In the genomic region with DNA sequence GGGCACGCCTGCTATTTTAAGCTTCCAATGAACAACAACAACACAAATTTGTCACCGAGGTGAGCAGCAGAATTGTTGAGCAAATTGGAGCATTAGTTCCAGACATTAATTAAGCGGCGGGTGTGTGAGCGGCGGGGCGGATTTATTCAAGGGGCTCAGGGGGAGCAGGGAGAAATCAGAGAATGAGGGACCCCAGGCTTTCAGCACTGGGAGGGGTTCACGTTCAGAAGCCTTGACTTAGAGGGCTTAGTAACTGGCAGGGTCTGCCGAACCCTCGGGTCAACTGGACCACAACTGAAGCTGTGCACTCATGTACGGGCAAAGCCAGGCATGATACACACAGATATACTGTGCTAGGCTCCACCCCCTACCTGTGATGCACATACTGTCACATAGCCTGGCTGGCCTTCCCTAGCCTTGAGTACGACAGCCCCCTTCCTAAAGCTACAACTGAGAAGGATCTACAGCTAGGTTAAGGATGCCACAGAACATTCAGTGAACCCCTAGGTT, we compare ENCODE assay signal across 8 mouse cellular contexts. TPM values are rescaled to one million over a fixed set of nuclear protein-coding genes. Genes with fewer than 3 reads are reported as not detected.
DNase-seq lines count a peak whose midpoint lies in the region; ATAC-seq and TF ChIP-seq lines count a peak whose summit lies in the region.

No protein-coding gene starts in this region.

- 12% methylated on average over 12 of the region's 12 CpGs for WGBS in cerebellum, adult 2 months
- WGBS in lung, embryonic 14.5 days: 36% methylated on average over 12 of the region's 12 CpGs
- 9% methylated on average over 12 of the region's 12 CpGs for WGBS in forebrain, embryonic 14.5 days
- 20% methylated on average over 12 of the region's 12 CpGs for WGBS in midbrain, embryonic 14.5 days

- no peak for TF ChIP-seq CTCF in cerebellum, adult 2 months (IDR thresholded peaks at IDR 0.05; ENCODE audit: borderline replicate concordance, insufficient read depth, low read depth, low read length)
- no peak for TF ChIP-seq CTCF in lung, embryonic 14.5 days (IDR thresholded peaks at IDR 0.05; ENCODE audit: low read depth)

- H3K4me2 ChIP-seq in lung, embryonic 14.5 days: peak overlapping the region; percentile 69
- peak overlapping the region; percentile 54; the same call in 1 of the 2 replicates for H3K4me2 ChIP-seq in forebrain, embryonic 14.5 days (ENCODE audit: low read length)
- peak overlapping the region; percentile 37 for H3K4me2 ChIP-seq in midbrain, embryonic 14.5 days (ENCODE audit: low read length)

- no peaks in the 10 kb centered on the region for H3K27me3 ChIP-seq in cerebellum, adult 2 months (ENCODE audit: control insufficient read depth, insufficient read depth, low read length)
- H3K27me3 ChIP-seq in lung, embryonic 14.5 days (ENCODE audit: insufficient read depth, low read length): peaks cover 63% of the 10 kb centered on the region
- peaks cover 48% of the 10 kb centered on the region for H3K27me3 ChIP-seq in forebrain, embryonic 14.5 days (replicated peaks; ENCODE audit: control insufficient read depth, insufficient read depth, low read length)
- H3K27me3 ChIP-seq in midbrain, embryonic 14.5 days (ENCODE audit: control insufficient read depth, insufficient read depth, low read length): peaks cover 52% of the 10 kb centered on the region

- no peaks in the 10 kb centered on the region for H3K9me3 ChIP-seq in lung, embryonic 14.5 days (ENCODE audit: low read depth, low read length)
- H3K9me3 ChIP-seq in forebrain, embryonic 14.5 days (replicated peaks; ENCODE audit: control insufficient read depth, low read length): no peaks in the 10 kb centered on the region
- no peaks in the 10 kb centered on the region for H3K9me3 ChIP-seq in midbrain, embryonic 14.5 days (ENCODE audit: control insufficient read depth, low read length)

- no peak overlapping the region for H3K9ac ChIP-seq in lung, embryonic 14.5 days
- H3K9ac ChIP-seq in forebrain, embryonic 14.5 days (ENCODE audit: low read length): peak overlapping the region; percentile 29; the same call in 1 of the 2 replicates
- H3K9ac ChIP-seq in midbrain, embryonic 14.5 days (replicated peaks; ENCODE audit: low read length): peak overlapping the region; percentile 27; the same call in 1 of the 2 replicates

- H3K4me3 ChIP-seq in cerebellum, adult 2 months (replicated peaks; ENCODE audit: insufficient read depth, low read depth, low read length): peak overlapping the region; percentile 63
- H3K4me3 ChIP-seq in lung, embryonic 14.5 days (ENCODE audit: low read depth, low read length): peak overlapping the region; percentile 35; the same call in 1 of the 2 replicates
- no peak overlapping the region for H3K4me3 ChIP-seq in forebrain, embryonic 14.5 days (ENCODE audit: low read depth, low read length)
- no peak overlapping the region for H3K4me3 ChIP-seq in midbrain, embryonic 14.5 days (replicated peaks; ENCODE audit: low read depth, low read length)

- no peaks in the 10 kb centered on the region for H3K36me3 ChIP-seq in lung, embryonic 14.5 days (ENCODE audit: insufficient read depth)
- peaks cover 37% of the 10 kb centered on the region for H3K36me3 ChIP-seq in forebrain, embryonic 14.5 days (ENCODE audit: control insufficient read depth, insufficient read depth, low read length)
- peaks cover 40% of the 10 kb centered on the region for H3K36me3 ChIP-seq in midbrain, embryonic 14.5 days (ENCODE audit: control insufficient read depth, insufficient read depth, low read length)

- peak; percentile 61 to 65 for DNase-seq in cerebellum, adult 2 months
- no peak for DNase-seq in cerebellum, adult 8-10 months
- no peak for DNase-seq in lung, embryonic 14.5 days
- DNase-seq in lung, postnatal 25 days (ENCODE audit: low spot score): no peak
- DNase-seq in forebrain, embryonic 14.5 days (ENCODE audit: low spot score): peak; percentile 55
- no peak for DNase-seq in midbrain, embryonic 14.5 days
- DNase-seq in right cerebral cortex, postnatal 36 days (ENCODE audit: low spot score in 2 of 2): no peak
- DNase-seq in kidney, postnatal 10 days: no peak

- peak overlapping the region; percentile 96 for H3K27ac ChIP-seq in cerebellum, adult 2 months (ENCODE audit: insufficient read depth, low read length)
- H3K27ac ChIP-seq in lung, embryonic 14.5 days (ENCODE audit: low read depth): no peak overlapping the region
- no peak overlapping the region for H3K27ac ChIP-seq in forebrain, embryonic 14.5 days (ENCODE audit: low read depth, low read length)
- H3K27ac ChIP-seq in midbrain, embryonic 14.5 days (replicated peaks; ENCODE audit: low read depth, low read length): no peak overlapping the region

- peak; percentile 44; the same call in 1 of the 2 replicates for TF ChIP-seq POLR2A in cerebellum, adult 2 months (IDR thresholded peaks at IDR 0.05; ENCODE audit: borderline replicate concordance, insufficient read depth, low read length)

- H3K4me1 ChIP-seq in cerebellum, adult 2 months (ENCODE audit: control insufficient read depth, insufficient read depth, low read length): peaks cover 51% of the 10 kb centered on the region
- H3K4me1 ChIP-seq in lung, embryonic 14.5 days (ENCODE audit: insufficient read depth): peaks cover 8% of the 10 kb centered on the region
- peaks cover 48% of the 10 kb centered on the region for H3K4me1 ChIP-seq in forebrain, embryonic 14.5 days (ENCODE audit: control insufficient read depth, insufficient read depth, low read length)
- peaks cover 22% of the 10 kb centered on the region for H3K4me1 ChIP-seq in midbrain, embryonic 14.5 days (ENCODE audit: control insufficient read depth, insufficient read depth, low read length)

- ATAC-seq in lung, embryonic 14.5 days (ENCODE audit: insufficient read depth): no peak
- no peak for ATAC-seq in forebrain, embryonic 14.5 days
- ATAC-seq in midbrain, embryonic 14.5 days (ENCODE audit: low FRiP score, low TSS enrichment): no peak

RNA-seq across cellular contexts. Expression of gene 4933428G20Rik, which starts 37.5 kb away (rescaled TPM):
- polyA plus RNA-seq in cerebellum, adult 2 months (2012; rRNA removed): not detected in 2 replicates
- 0.13 and 0.23 TPM in 2 replicates for polyA plus RNA-seq in lung, embryonic 14.5 days (2014; fragmentation: Nextera tagmentation; extraction: Ambion mirVana)
- 0.40 TPM in 1 of 2 replicates, not detected in the other for polyA plus RNA-seq in forebrain, embryonic 14.5 days (2014; fragmentation: Nextera tagmentation; extraction: Ambion mirVana)
- 0.51 TPM in 1 of 2 replicates, not detected in the other for polyA plus RNA-seq in midbrain, embryonic 14.5 days (2014; fragmentation: Nextera tagmentation; extraction: Ambion mirVana)

RNA-seq across cellular contexts. Expression of gene Srcin1, which starts 38.4 kb away (rescaled TPM):
- polyA plus RNA-seq in cerebellum, adult 2 months (2012; rRNA removed): 127 and 142 TPM in 2 replicates
- 0.68 and 0.70 TPM in 2 replicates for polyA plus RNA-seq in lung, embryonic 14.5 days (2014; fragmentation: Nextera tagmentation; extraction: Ambion mirVana)
- polyA plus RNA-seq in forebrain, embryonic 14.5 days (2014; fragmentation: Nextera tagmentation; extraction: Ambion mirVana): 5.6 and 6.4 TPM in 2 replicates
- polyA plus RNA-seq in midbrain, embryonic 14.5 days (2014; fragmentation: Nextera tagmentation; extraction: Ambion mirVana): 9.6 and 15.1 TPM in 2 replicates

Comparison
In these comparisons a context has a peak if more than half of its experiments do, and no peak if none do; other contexts are left out.
1. DNase-seq: peak in cerebellum, adult 2 months (2 of 2) and forebrain, embryonic 14.5 days (single experiment); none in cerebellum, adult 8-10 months (single experiment), lung, embryonic 14.5 days (single experiment), lung, postnatal 25 days (single experiment), midbrain, embryonic 14.5 days (single experiment), right cerebral cortex, postnatal 36 days (0 of 2) and kidney, postnatal 10 days (single experiment).
2. H3K4me3 ChIP-seq: peak in cerebellum, adult 2 months (single experiment) and lung, embryonic 14.5 days (single experiment); none in forebrain, embryonic 14.5 days (single experiment) and midbrain, embryonic 14.5 days (single experiment).
3. Peak in every context shown above with its lines, with median percentiles within 50 percentile points of each other: H3K4me2 ChIP-seq.